Mouse (Mus musculus) lung, adult 2 months (tissue): Measurements from ENCODE around the gene Gne. TPM values are rescaled to one million over a fixed set of nuclear protein-coding genes. Genes with fewer than 3 reads are reported as not detected.

Experiments
- DNase-seq: peaks from one replicate; pipeline ENCODE4 v3.0.0; 2022
- H3K4me1 ChIP-seq: fragments of 200-500 bp; 2 replicates; pipeline ENCODE4 v1.6.1; 2011; ENCODE audit warnings: low read length; ENCODE audit not compliant: control insufficient read depth, insufficient read depth
- H3K4me3 ChIP-seq: fragments of 200-500 bp; replicated peaks from 2 replicates; pipeline ENCODE3; 2011; ENCODE audit warnings: low read depth, mild to moderate bottlenecking, control low read depth, low read length; ENCODE audit errors: extremely low read depth
- CTCF ChIP-seq: fragments of 200-500 bp; IDR thresholded peaks from 2 replicates; pipeline ENCODE4 v1.5.1; 2011; ENCODE audit warnings: mild to moderate bottlenecking, low read length, control low read depth; ENCODE audit not compliant: insufficient read depth
- POLR2A ChIP-seq: fragments of 200-500 bp; IDR thresholded peaks from 2 replicates; pipeline ENCODE4 v1.6.1; 2011; ENCODE audit warnings: low read depth, mild to moderate bottlenecking, control low read depth, low read length, borderline replicate concordance; ENCODE audit errors: extremely low read depth
- WGBS: fragments of 180-500 bp; shearing (Covaris S2); methylation state at CpG from one replicate; pipeline ENCODE4 v1.1.7; 2018; 5-methylcytosine and 5-hydroxymethylcytosine counted together
- polyA plus RNA-seq: library from polyadenylated mRNA; depleted of rRNA; stranded (reverse); fragments of >200 nt; gene quantifications from 2 replicates; pipeline ENCODE4 v1.2.3, GENCODE M21; 2012

Gne gene
- polyA plus RNA-seq, 1 experiment: 31.4 TPM

GRCm38 (mm10) chr4:44106297-44106821 lies 22.4 kb upstream of the Gne start:
- peaks cover 20% of the 10 kb centered on the region for H3K4me1 ChIP-seq
- DNase-seq: no peak
- TF ChIP-seq POLR2A (no peak), CTCF (no peak)
- H3K4me3 ChIP-seq: no peak overlapping the region
- WGBS: 8% methylated on average over 18 of the region's 18 CpGs

GRCm38 (mm10) chr4:44104195-44104917 lies 20.4 kb upstream of the Gne start:
- TF ChIP-seq POLR2A (no peak), CTCF (no peak)
- Histone ChIP-seq H3K4me1 (peaks cover 20% of the 10 kb centered on the region), H3K4me3 (no peak overlapping the region)
- DNase-seq: no peak
- 33% methylated on average over 8 of the region's 8 CpGs for WGBS

GRCm38 (mm10) chr4:44103620-44104019 lies 19.6 kb upstream of the Gne start:
- 60% methylated on average over 8 of the region's 8 CpGs for WGBS
- TF ChIP-seq POLR2A: no peak
- TF ChIP-seq CTCF: no peak
- Histone ChIP-seq H3K4me3 (no peak overlapping the region), H3K4me1 (peaks cover 20% of the 10 kb centered on the region)
- no peak for DNase-seq

GRCm38 (mm10) chr4:44097576-44098335 lies 13.8 kb upstream of the Gne start:
- WGBS: 26% methylated on average over 11 of the region's 11 CpGs
- no peak for TF ChIP-seq POLR2A
- no peak for TF ChIP-seq CTCF
- DNase-seq: no peak
- no peak overlapping the region for H3K4me3 ChIP-seq
- 0 out of 2 replicates have a peak, but pooled peaks cover 2% of the 10 kb centered on the region for H3K4me1 ChIP-seq

GRCm38 (mm10) chr4:44094475-44094874 lies 10.5 kb upstream of the Gne start:
- H3K4me1 ChIP-seq: 0 out of 2 replicates have a peak, but pooled peaks cover 2% of the 10 kb centered on the region
- DNase-seq: no peak
- TF ChIP-seq CTCF (no peak), POLR2A (no peak)
- no peak overlapping the region for H3K4me3 ChIP-seq
- WGBS: 73% methylated on average over 4 of the region's 4 CpGs

GRCm38 (mm10) chr4:44092359-44092758 lies 8.4 kb upstream of the Gne start:
- 58% methylated on average over 11 of the region's 11 CpGs for WGBS
- Histone ChIP-seq H3K4me3 (no peak overlapping the region), H3K4me1 (no peaks in the 10 kb centered on the region)
- no peak for TF ChIP-seq CTCF
- TF ChIP-seq POLR2A: no peak
- DNase-seq: no peak

GRCm38 (mm10) chr4:44085566-44085965 lies 1.6 kb upstream of the Gne start:
- Histone ChIP-seq H3K4me1 (peaks cover 8% of the 10 kb centered on the region), H3K4me3 (no peak overlapping the region)
- TF ChIP-seq POLR2A (no peak), CTCF (no peak)
- WGBS: 94% methylated on average over 3 of the region's 3 CpGs
- no peak for DNase-seq

- Histone ChIP-seq H3K4me3 (no peak overlapping the region), H3K4me1 (peaks cover 8% of the 10 kb centered on the region)
- 73% methylated on average over 13 of the region's 13 CpGs for WGBS
- no peak for TF ChIP-seq POLR2A
- TF ChIP-seq CTCF: no peak
- DNase-seq: no peak
Measured at GRCm38 (mm10) chr4:44084602-44085325, 787 bp upstream of the Gne start.

- 62% methylated on average over 7 of the region's 7 CpGs for WGBS
- TF ChIP-seq POLR2A (no peak), CTCF (no peak)
- no peak for DNase-seq
Measured at GRCm38 (mm10) chr4:44078358-44078933, 5.5 kb downstream of the Gne start.

More at GRCm38 (mm10) chr4:44078358-44078933, 5.5 kb downstream of the Gne start:
- Histone ChIP-seq H3K4me1 (peaks cover 3% of the 10 kb centered on the region), H3K4me3 (no peak overlapping the region)
